Mouse (Mus musculus) neural tube, embryonic 12.5 days (tissue): Measurements from ENCODE around the gene 1700088E04Rik. TPM values are rescaled to one million over a fixed set of nuclear protein-coding genes. Genes with fewer than 3 reads are reported as not detected.
A peak's percentile ranks its signal among the peaks of the same experiment; 100 is the strongest.

Experiments
- ATAC-seq: fragments of 200-750 bp; cut with Nextera tagmentation; 2 replicates; pipeline ENCODE4 v1.8.0; 2017; ENCODE audit warnings: low read depth, mild to moderate bottlenecking, moderate TSS enrichment, moderate library complexity; ENCODE audit not compliant: low FRiP score
- H3K27ac ChIP-seq: fragments of 300-500 bp; sonication (generic); 2 replicates; pipeline ENCODE4 v1.5.1; 2016
- H3K27me3 ChIP-seq: fragments of 300-500 bp; sonication (generic); replicated peaks from 2 replicates; pipeline ENCODE4 v1.6.1; 2016; ENCODE audit warnings: mild to moderate bottlenecking
- H3K36me3 ChIP-seq: fragments of 300-500 bp; sonication (generic); 2 replicates; pipeline ENCODE4 v1.6.1; 2016; ENCODE audit warnings: mild to moderate bottlenecking
- H3K4me1 ChIP-seq: fragments of 300-500 bp; sonication (generic); 2 replicates; pipeline ENCODE4 v1.6.1; 2016
- H3K4me2 ChIP-seq: fragments of 300-500 bp; sonication (generic); replicated peaks from 2 replicates; pipeline ENCODE4 v1.6.1; 2016; ENCODE audit warnings: mild to moderate bottlenecking
- H3K4me3 ChIP-seq: fragments of 300-500 bp; sonication (generic); 2 replicates; pipeline ENCODE4 v1.5.1; 2016
- H3K9ac ChIP-seq: fragments of 300-500 bp; sonication (generic); 2 replicates; pipeline ENCODE4 v1.6.1; 2016; ENCODE audit warnings: mild to moderate bottlenecking
- H3K9me3 ChIP-seq: fragments of 300-500 bp; sonication (generic); 2 replicates; pipeline ENCODE4 v1.6.1; 2016; ENCODE audit warnings: mild to moderate bottlenecking
- WGBS: fragments of 180-500 bp; shearing (Covaris S2); methylation state at CpG from one replicate; pipeline ENCODE4 v1.1.7; 2016; 5-methylcytosine and 5-hydroxymethylcytosine counted together
- polyA plus RNA-seq: library from polyadenylated mRNA; unstranded; fragments of >200 nt; fragmentation: Nextera tagmentation; extraction: Ambion mirVana; gene quantifications from 2 replicates; pipeline ENCODE4 v1.2.1, GENCODE M21; 2016

The 1700088E04Rik gene
- polyA plus RNA-seq, 1 experiment from 2014 or later = 11.7 TPM

- ATAC-seq = no peak; the same call in 1 of the 2 replicates
- H3K4me3 ChIP-seq = no peak overlapping the region
- peaks cover 72% of the 10 kb centered on the region for H3K36me3 ChIP-seq
- WGBS = 56% methylated on average over 7 of the region's 7 CpGs
- H3K4me2 ChIP-seq = no peak overlapping the region
- no peaks in the 10 kb centered on the region for H3K9me3 ChIP-seq
- no peaks in the 10 kb centered on the region for H3K27me3 ChIP-seq
- H3K9ac ChIP-seq = no peak overlapping the region
- no peak overlapping the region for H3K27ac ChIP-seq
- H3K4me1 ChIP-seq = peaks cover 21% of the 10 kb centered on the region
Observed at GRCm38 (mm10) chr15:79148533-79148932, 7.5 kb upstream of the 1700088E04Rik start.

DNA sequence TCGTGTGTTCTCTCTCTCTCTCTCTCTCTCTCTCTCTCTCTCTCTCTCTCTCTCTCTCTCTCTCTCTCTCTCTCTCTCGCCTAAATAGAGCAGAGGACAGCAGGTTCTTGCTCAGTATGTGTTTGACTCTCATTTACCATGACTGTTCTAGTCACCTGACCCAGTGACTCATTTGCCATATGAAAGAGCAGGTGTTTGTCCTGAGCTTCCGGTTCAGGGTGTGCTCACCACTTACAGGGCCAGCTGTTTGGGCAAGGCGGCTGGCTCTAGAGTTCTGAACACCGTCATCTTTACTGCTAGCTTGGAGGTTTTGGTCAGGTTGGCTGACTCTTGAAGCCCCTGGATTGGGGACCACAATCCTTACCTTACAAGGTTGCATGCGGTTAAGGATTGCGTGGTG is 4.5 kb upstream of the 1700088E04Rik start:
- 94% methylated on average over 7 of the region's 7 CpGs for WGBS

DNA sequence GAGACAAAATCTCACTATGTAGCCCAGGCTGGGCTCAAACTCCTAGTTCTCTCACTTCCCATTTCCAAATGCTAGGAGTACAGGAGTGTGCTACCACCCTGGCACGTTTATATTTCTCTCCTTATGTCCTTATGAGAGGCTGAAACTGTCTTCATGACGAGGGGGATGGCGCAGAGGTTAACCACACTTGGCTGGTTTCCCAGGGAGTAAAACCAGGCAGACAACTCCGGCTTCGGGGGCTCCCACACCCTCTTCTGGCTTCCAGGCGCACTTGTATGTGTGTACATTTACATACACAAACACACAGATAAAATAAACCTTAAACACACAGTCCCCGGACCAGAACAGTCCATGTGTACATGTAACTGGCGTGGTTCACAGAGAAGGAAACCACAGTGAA is 3.0 kb upstream of the 1700088E04Rik start:
- ATAC-seq = no peak
- H3K9me3 ChIP-seq = no peaks in the 10 kb centered on the region
- 88% methylated on average over 8 of the region's 8 CpGs for WGBS
- H3K27ac ChIP-seq = no peak overlapping the region
- H3K4me2 ChIP-seq = no peak overlapping the region
- peaks cover 44% of the 10 kb centered on the region for H3K36me3 ChIP-seq
- no peak overlapping the region for H3K4me3 ChIP-seq
- H3K4me1 ChIP-seq = peaks cover 17% of the 10 kb centered on the region
- H3K9ac ChIP-seq = no peak overlapping the region
- no peaks in the 10 kb centered on the region for H3K27me3 ChIP-seq

More for the DNA sequence above, 4.5 kb upstream of the 1700088E04Rik start:
- no peaks in the 10 kb centered on the region for H3K9me3 ChIP-seq
- no peak overlapping the region for H3K9ac ChIP-seq
- H3K27me3 ChIP-seq = no peaks in the 10 kb centered on the region
- H3K4me1 ChIP-seq = peaks cover 14% of the 10 kb centered on the region
- no peak for ATAC-seq
- no peak overlapping the region for H3K27ac ChIP-seq
- H3K4me2 ChIP-seq = no peak overlapping the region
- no peak overlapping the region for H3K4me3 ChIP-seq
- H3K36me3 ChIP-seq = peaks cover 55% of the 10 kb centered on the region

- Histone ChIP-seq H3K4me1 (peaks cover 17% of the 10 kb centered on the region), H3K27me3 (no peaks in the 10 kb centered on the region), H3K4me3 (no peak overlapping the region), H3K27ac (no peak overlapping the region), H3K36me3 (peaks cover 43% of the 10 kb centered on the region), H3K4me2 (no peak overlapping the region), H3K9me3 (no peaks in the 10 kb centered on the region), H3K9ac (no peak overlapping the region)
- ATAC-seq = no peak
- WGBS = 83% methylated on average over 12 of the region's 12 CpGs
Observed at GRCm38 (mm10) chr15:79143316-79143715, 2.3 kb upstream of the 1700088E04Rik start.

GRCm38 (mm10) chr15:79141566-79141917 is 489 bp upstream of the 1700088E04Rik start:
- Histone ChIP-seq H3K36me3 (peaks cover 29% of the 10 kb centered on the region), H3K4me3 (peak overlapping the region; percentile 84), H3K4me1 (peaks cover 17% of the 10 kb centered on the region), H3K9me3 (no peaks in the 10 kb centered on the region), H3K27me3 (no peaks in the 10 kb centered on the region), H3K4me2 (peak overlapping the region; percentile 95), H3K9ac (peak overlapping the region; percentile 79), H3K27ac (no peak overlapping the region)
- ATAC-seq = no peak; the same call in 1 of the 2 replicates
- WGBS = 2% methylated on average over 7 of the region's 7 CpGs

- H3K9me3 ChIP-seq = no peaks in the 10 kb centered on the region
- ATAC-seq = no peak
- H3K27ac ChIP-seq = no peak overlapping the region
- peaks cover 19% of the 10 kb centered on the region for H3K4me1 ChIP-seq
- peaks cover 15% of the 10 kb centered on the region for H3K36me3 ChIP-seq
- 61% methylated on average over 10 of the region's 10 CpGs for WGBS
- H3K4me3 ChIP-seq = no peak overlapping the region
- no peaks in the 10 kb centered on the region for H3K27me3 ChIP-seq
- no peak overlapping the region for H3K4me2 ChIP-seq
- H3K9ac ChIP-seq = no peak overlapping the region
Observed at GRCm38 (mm10) chr15:79139640-79140039, 1.4 kb downstream of the 1700088E04Rik start.

GRCm38 (mm10) chr15:79135783-79136575 is 5.1 kb downstream of the 1700088E04Rik start:
- Histone ChIP-seq H3K4me3 (no peak overlapping the region), H3K4me1 (peaks cover 9% of the 10 kb centered on the region), H3K27me3 (no peaks in the 10 kb centered on the region), H3K36me3 (peaks cover 30% of the 10 kb centered on the region), H3K9me3 (no peaks in the 10 kb centered on the region), H3K27ac (no peak overlapping the region), H3K9ac (no peak overlapping the region), H3K4me2 (no peak overlapping the region)
- 68% methylated on average over 11 of the region's 11 CpGs for WGBS
- no peak for ATAC-seq

GRCm38 (mm10) chr15:79135332-79135731 is 5.7 kb downstream of the 1700088E04Rik start:
- Histone ChIP-seq H3K36me3 (peaks cover 36% of the 10 kb centered on the region), H3K4me3 (no peak overlapping the region), H3K27me3 (no peaks in the 10 kb centered on the region), H3K4me1 (peaks cover 7% of the 10 kb centered on the region), H3K4me2 (no peak overlapping the region), H3K9ac (no peak overlapping the region), H3K9me3 (no peaks in the 10 kb centered on the region), H3K27ac (no peak overlapping the region)
- WGBS = 80% methylated on average over 9 of the region's 9 CpGs
- no peak for ATAC-seq

DNA sequence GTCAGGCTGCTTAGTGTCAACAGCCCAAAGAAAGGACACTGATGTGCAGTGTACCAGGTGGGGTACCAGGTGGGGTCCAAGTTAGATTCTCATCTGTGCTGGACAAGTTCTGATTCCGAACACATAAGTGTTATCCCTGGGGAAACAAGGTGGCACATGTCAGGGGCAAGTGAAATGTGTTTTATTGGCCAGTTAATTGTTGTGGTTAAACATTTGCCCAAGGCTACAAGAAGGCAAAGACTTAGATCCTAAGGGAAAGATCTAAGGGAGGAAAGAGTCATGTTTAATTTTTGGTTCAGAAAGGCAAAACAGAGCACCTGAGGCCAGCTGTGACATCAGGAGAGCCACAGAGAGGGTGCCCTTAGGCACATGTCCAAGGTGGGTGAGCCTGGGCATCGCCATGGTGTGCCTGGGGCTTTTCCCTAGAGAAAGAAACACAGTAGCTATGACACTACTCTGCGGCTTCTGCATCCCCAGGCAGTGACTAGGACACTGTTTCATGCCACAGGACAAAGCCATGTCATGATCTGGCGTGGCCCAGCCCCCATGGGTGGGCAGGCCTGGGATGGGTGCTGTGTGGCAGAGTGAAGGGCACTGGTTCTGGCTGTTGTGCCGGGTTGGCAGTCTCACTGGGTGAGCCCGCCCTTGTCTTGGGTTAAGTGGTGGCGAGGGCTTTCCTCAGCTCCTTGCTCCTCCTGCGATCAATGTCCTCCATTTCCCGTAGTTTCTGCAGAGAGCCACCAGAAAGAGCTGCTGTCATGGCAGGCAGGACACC is 6.4 kb downstream of the 1700088E04Rik start:
- peaks cover 7% of the 10 kb centered on the region; the same call in 1 of the 2 replicates for H3K4me1 ChIP-seq
- 84% methylated on average over 9 of the region's 9 CpGs for WGBS
- no peak overlapping the region for H3K27ac ChIP-seq
- no peak overlapping the region for H3K4me2 ChIP-seq
- no peaks in the 10 kb centered on the region for H3K9me3 ChIP-seq
- ATAC-seq = no peak
- peaks cover 43% of the 10 kb centered on the region for H3K36me3 ChIP-seq
- no peak overlapping the region for H3K4me3 ChIP-seq
- H3K27me3 ChIP-seq = no peaks in the 10 kb centered on the region
- H3K9ac ChIP-seq = no peak overlapping the region

GRCm38 (mm10) chr15:79133191-79133661 is 7.8 kb downstream of the 1700088E04Rik start:
- Histone ChIP-seq H3K27ac (no peak overlapping the region), H3K9ac (no peak overlapping the region), H3K4me2 (no peak overlapping the region), H3K27me3 (no peaks in the 10 kb centered on the region), H3K4me3 (no peak overlapping the region), H3K4me1 (peaks cover 7% of the 10 kb centered on the region; the same call in 1 of the 2 replicates), H3K36me3 (peaks cover 52% of the 10 kb centered on the region), H3K9me3 (no peaks in the 10 kb centered on the region)
- no peak for ATAC-seq
- 84% methylated on average over 6 of the region's 6 CpGs for WGBS

DNA sequence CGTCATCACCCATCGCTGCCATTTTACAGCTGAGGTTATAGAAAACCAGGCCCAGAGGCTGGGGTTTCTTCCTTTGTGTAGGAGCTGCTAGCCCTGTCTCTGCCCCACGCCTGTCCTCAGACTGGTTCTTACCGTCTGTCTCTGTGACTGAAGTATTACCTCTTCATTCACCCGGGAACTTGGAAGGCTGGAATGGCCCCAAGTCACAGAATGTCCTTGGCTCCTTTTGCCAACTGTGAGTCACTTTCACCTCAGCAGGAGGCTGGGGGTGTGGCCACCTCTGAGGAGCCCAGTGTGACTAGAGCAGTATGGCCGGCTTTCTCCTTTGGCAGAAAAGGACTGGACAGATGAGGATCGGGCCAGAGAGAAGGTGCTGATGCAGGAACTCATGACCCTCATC is 9.6 kb downstream of the 1700088E04Rik start:
- Histone ChIP-seq H3K36me3 (peaks cover 67% of the 10 kb centered on the region), H3K4me2 (no peak overlapping the region), H3K27me3 (no peaks in the 10 kb centered on the region), H3K9ac (no peak overlapping the region), H3K4me1 (peaks cover 7% of the 10 kb centered on the region; the same call in 1 of the 2 replicates), H3K4me3 (no peak overlapping the region), H3K9me3 (no peaks in the 10 kb centered on the region), H3K27ac (no peak overlapping the region)
- ATAC-seq = no peak
- WGBS = 65% methylated on average over 7 of the region's 7 CpGs

DNA sequence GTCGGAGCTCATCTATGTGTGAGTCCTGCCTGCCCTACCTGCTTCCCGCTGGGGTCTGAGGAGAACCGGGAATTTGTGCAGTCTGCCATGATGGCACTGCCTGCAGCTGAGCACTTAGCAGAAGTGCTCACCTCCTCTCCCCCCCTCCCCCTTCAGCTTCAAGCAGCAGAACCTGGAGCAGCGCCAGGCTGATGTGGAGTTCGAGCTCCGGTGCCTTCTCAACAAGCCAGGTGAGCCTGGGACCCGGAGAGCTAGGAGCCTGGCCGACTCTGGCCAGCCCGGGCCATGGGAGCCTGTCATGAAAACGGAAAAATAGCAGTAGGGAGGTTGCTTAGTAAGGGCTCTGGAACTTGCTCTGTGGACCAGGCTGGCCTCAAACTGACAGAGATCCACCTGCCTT is 10.3 kb downstream of the 1700088E04Rik start:
- no peak for ATAC-seq
- no peaks in the 10 kb centered on the region for H3K9me3 ChIP-seq
- no peak overlapping the region for H3K27ac ChIP-seq
- no peak overlapping the region for H3K4me2 ChIP-seq
- no peaks in the 10 kb centered on the region for H3K27me3 ChIP-seq
- H3K9ac ChIP-seq = no peak overlapping the region
- 86% methylated on average over 10 of the region's 10 CpGs for WGBS
- H3K4me1 ChIP-seq = peaks cover 7% of the 10 kb centered on the region; the same call in 1 of the 2 replicates
- H3K36me3 ChIP-seq = peaks cover 73% of the 10 kb centered on the region
- H3K4me3 ChIP-seq = no peak overlapping the region
